Mouse (Mus musculus) T-helper 1 cell (primary cell): ENCODE data around the gene H3f3b.
"Not testable (repeated sequence)": the region's sequence is repeated elsewhere in the genome, so short reads cannot be mapped to it uniquely, and the experiment has no call there.

Source experiments
- in situ Hi-C: fragments of 300-600 bp; cut with MboI, MseI; formaldehyde crosslinking; loops from one replicate; pipeline ENCODE4 v1.15.1; 2025; ENCODE audit warnings: high pct_unique_total_duplicates

Gene H3f3b

DNA sequence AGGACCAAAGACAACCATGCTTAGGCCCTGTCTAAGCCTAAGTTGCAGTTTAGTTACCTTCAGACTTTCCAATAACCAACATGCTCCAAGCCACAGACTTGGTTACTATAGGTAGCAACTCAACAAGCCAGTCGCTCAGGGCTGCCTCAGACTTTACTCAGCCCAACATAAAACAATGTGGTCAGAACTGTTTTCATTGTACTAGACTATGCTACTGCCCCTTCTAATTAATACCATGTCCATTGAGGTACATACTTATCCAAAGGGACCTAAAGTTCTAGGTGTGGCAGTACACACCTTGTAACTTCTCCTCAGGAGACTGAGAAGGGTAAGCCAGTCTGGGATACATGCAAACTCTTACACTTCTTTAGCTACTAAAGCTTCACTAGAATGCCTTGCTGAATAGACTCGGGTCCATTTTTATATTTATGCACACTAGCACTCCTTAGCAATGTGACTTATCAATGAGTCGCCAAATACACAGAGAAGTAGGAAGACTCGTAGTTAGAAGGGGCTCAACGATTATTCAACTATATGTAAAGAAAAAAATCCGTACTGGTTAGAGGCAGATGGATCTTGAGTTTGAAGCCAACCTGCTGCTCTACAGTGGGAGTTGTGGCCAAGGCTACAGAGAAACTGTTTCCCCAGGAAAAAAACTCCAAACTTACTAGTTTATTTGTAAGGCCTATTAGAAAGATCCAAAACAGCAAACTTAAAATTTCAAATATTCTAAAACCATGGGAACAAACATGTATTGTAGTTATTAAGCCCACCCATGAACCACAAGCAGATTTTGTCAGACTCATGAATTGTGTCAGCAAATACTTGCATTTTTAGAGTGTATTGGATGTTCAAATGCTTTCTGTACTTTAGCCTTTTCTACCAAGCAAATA is 6.2 kb downstream of the H3f3b start:
- in situ Hi-C loops = no loop called here

DNA sequence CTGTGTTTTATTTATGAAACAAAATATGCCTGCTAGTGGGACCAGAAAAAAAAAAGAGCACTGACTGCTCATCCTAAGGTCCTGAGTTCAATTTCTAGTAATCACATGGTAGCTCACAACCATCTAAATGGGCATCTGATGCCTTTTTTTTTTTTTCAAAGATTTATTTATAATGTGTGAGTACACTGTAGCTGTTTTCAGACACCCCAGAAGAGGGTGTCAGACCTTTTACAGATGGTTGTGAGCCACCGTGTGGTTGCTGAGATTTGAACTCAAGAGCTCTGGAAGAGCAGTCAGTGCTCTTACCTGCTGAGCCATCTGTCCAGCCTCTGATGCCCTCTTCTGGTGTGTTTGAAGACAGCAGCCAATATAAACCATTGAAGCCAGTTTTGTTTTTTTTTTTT is 7.2 kb downstream of the H3f3b start:
- in situ Hi-C loops = no loop called here

DNA sequence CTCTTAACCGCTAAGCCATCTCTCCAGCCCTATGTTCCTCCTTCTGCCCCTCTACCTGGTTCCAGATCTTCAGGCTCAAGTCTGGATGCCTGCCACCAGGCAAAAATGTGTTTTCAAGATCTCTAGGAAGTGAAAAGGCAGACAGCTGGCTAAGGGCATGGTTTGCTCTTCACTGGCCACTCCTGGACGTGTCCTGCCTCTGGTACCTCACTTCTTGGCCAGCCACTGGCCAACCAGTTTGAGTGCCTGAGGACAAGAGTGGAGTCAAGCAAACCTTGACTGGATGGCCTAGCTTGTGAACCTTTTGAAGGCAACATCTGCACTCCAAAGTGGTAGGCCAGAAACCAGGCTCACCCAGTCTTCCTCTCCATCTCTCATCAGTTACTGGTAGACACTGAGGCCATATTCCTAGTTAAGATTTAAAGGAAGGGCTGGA is 7.8 kb downstream of the H3f3b start:
- in situ Hi-C loops = no loop called here

DNA sequence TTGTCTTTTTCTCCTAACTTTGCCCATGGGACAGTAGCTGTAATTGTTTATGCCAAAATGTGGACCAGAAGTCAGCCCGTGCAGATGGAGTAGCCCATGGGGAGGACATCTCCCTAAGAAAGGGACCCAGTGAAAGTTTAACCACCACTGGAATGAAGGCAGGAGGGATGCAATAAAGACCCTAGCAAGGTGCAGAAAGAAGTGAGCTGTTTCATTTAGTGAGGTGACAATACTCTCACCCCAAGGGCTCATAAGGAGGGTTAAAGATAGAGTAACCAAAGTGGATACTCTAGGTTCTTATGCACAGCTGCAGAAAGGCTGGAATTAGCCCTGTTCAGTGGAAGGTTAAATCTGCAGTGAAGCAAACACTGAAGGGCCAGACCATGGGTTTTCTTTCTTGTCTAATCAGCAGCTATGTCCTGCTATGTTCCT is 8.4 kb downstream of the H3f3b start:
- in situ Hi-C loops = no loop called here

DNA sequence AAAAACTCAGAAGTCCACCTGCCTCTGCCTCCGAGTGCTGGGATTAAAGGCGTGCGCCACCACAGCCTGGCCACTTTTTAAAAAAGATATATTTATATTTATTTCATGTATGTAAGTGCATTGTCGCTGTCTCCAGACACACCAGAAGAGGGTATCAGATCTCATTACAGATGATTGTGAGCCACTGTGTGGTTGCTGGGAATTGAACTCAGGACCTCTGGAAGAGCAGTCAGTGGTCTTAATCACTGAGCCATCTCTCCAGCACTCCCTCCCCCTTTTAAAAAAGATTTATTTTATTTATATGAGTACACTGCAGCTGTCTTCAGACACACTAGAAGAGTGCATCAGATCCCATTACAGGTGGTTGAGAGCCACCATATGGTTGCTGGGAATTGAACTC is 8.9 kb downstream of the H3f3b start:
- in situ Hi-C loops = not testable (repeated sequence)

DNA sequence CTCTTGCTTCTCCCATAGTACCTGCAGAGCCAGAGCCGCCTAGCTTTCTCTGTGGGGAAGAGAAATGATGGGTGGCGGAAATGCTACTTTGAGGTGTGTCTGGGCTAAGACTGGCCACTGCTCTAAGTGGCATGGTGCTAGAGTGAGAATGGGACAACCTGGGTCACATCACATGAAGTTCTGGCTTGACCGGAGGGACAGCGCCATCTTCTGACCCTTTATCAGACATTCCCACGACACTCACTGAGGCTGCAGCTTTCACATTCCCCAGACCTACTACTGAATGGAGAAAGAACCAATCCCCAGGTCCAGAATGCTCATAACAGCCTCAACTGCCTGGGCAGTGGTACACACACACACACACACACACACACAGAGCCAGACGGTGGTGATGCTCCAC is 9.7 kb downstream of the H3f3b start:
- in situ Hi-C loops = no loop called here

DNA sequence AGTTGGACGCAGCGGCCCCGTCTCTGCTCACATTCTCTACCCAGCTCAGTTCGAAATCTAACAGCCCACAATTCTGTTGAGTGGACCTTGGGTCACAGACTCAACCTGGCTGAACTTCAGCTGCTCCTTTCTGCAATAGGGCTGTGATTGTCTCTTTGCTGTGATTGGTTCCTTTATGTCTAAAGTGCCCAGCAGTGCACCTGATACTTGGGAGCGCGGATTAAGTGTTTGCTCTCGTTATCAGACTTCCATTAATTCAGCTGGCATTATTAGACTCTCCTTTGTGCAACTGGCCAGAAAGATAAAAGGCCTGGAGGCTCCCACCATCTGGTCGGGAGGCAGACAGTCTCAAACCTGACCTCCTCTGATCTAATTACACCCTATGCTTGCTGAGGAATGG is 12.9 kb downstream of the H3f3b start:
- in situ Hi-C loops = no loop called here

DNA sequence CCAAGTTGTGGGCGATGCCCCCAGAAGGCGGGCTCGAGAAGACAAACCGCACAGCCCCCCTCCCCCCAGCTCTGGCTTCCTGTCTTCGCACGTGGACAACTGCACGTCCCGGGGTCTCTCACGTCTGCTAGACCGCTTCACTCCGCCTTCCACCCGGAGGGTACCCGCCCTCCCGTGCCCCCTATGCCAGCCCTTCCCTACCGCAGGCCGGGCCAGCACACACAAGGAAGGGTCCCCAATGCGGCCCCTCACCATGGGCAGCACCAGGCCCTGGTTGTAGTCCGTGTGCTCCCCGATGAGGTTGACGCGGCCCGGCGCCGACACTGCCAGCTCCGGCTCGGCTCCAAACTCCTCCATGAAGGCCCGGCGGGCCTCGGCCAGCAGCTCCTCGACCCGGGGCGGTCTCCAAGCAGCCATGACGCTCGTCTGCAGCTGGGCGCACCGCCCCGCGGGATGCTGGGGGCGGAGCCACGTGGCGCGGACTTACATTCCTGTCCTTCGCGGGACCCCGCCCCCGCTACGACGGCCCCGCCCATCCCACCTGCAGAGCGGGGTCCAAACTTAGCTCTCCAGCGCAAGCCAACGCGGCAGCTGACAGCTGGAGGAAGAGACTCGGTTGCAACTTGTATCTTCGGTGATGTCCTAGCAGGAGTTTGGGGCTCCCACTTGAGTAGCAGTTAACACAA is 15.4 kb downstream of the H3f3b start, which contains the start of gene Galk1:
TSS of gene Galk1 (minus strand) at position 458 of the 686 bp plus-strand sequence.
- in situ Hi-C loops = no loop called here

DNA sequence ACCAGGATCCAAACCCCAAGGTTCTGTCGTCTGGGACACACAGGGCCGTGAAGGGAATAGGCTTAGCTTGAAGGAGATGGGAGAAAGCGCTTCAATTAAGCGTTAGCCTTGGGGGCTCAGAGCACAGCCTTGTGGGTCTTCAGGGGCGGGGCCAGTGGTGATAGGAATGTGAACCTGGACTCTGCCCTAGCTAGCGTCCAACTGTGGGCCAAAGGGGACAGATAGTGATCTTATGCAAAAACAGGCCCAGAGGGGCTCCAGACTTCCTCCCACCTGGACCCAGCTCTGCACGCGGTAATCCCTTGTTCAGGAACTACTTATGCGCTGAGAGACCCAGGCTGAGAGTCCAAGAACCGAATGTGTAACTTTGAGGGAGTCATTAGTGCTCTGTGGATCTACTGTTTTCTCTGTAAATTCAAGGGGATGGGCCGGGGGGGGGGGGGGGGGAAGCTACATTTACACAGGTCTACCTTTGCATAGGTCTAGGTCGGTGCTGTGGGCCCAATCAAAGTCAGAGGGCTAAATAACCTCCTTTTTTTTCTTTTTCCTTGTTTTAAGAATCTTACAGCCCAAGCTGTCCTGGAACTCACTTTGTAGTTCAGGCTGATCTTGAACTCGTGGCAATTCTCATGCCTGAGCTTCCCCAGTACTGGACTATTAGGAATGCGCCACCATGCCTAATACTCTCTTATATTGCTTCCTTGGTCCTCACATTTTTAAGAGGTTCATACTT is 16.1 kb downstream of the H3f3b start:
- in situ Hi-C loops = no loop called here

DNA sequence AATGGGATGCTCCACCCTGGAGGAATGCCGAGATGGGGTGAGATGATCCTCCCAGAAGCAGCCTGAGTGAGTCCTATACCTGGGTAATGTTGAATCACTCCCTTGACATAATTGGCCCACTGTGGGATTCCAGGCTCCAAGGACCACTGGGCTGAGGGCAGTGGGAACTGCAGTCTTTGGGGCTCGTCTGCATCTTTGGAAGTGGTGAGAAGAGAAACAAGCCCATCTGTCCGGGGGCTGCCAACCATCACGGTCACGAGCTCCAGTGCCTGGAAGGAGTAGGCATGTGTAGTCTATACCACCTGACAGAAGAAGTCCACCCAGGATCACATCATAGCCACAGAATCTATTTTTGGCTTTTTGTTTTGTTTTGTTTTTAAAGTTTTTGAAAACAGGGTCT is 16.8 kb downstream of the H3f3b start:
- in situ Hi-C loops = no loop called here

DNA sequence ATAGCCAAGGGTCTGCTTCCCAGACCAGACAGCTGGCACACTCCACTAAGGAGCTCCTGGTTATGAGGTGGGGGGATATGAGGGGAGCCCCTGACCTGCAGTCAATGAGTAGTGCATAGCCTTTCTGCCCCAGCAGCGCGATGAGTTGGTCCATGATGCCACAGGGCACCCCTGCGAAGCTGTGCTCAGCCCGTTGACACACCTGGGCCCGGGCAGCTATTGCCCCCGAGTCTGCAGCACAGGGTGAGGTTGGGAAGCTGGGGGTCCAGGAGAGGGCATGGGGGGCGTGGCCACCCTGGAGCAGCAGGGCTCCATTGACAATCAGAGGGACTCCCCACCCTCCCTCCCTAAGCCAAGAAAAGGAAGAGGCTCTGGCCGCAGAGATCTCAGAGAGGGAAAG is 17.6 kb downstream of the H3f3b start:
- in situ Hi-C loops = no loop called here

DNA sequence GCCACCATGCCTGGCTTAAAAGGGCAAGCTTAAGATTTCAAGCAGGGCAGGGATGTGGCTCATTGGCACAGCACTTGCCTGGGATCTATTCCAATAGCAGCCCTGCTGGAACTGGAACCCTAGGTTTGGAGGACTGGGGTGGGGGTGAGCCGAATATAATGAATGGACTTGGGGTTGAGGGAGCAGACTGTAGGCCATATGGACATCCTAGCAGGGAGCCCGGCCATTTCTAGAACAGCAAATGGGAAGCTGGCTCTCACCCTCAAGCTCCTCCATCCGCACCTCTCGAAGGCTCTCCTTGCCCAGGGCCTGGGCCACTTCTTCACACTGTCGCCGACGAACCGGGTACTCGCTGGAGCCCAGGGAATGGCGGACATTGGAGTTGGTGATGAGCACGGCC is 18.1 kb downstream of the H3f3b start:
- in situ Hi-C loops = no loop called here

DNA sequence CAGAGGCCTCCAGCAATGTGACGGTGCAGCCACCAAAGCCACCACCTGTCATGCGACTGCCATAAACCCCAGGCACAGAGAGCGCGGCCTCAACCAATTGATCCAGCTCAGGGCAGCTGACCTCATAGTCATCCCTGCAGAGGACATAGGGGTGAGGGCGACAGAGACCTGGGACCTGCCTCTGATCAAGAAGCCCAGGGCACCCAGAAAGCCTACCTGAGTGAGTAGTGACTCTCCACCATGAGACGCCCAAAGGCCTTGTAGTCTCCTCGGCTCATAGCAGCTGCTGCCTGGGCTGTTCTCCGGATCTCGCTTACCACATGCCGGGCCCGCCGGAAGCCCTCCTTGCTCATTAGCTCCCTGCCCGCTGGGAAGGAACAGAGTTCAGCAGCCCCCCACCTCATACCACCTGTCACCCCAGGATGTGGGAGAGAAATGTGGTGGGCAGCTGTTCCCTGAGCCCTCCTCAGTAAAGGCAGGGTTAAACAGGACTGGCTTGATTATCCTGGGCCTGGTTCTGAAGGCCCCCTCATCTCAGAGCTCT is 18.9 kb downstream of the H3f3b start:
- in situ Hi-C loops = no loop called here

DNA sequence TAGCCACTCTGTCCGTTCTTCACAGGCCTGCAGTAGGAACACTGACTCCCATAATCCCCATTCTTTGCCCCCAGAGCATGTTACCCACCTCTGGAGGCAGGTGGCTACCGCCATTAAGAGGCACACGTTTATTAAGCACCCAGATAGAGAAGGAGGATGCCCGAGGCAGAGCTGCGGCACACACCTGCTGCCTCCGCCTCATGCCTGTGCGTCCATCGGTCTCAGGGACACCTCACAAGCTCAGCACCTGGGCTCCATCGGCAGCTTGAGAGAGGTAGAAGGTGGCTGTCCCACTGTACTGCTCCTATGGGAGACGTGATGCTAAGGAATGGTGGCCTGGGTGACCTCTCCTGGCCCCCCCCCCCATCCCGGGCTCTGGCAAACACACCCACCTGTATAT is 19.4 kb downstream of the H3f3b start:
- in situ Hi-C loops = no loop called here

DNA sequence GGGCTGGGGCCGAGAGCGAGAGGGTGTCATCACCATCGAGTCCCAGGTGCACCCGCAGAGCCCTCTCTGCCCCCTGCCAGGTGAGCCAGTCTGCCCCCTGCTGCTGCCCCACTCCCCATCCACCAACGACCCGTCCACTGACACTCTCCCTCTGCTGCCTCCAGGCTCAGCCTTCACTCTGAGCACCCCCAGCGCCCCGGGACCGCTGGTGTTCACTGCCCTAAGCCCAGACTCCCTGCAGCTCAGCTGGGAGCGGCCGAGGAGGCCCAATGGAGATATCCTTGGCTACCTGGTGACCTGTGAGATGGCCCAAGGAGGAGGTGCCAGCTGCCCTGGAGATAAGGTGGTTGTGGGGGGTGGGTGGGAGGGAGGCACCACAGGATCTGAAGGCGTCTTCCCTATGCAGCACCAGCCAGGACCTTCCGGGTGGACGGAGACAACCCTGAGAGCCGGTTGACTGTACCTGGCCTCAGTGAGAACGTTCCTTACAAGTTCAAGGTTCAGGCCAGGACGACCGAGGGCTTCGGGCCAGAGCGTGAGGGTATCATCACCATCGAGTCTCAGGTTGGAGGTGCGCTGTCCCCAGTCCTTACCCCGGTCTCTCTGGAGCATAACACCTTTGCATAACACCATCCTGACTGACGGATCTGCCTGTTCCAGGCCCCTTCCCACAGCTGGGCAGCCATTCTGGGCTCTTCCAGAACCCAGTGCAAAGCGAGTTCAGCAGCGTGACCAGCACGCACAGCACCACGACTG is 20.5 kb downstream of the H3f3b start:
- in situ Hi-C loops = no loop called here

DNA sequence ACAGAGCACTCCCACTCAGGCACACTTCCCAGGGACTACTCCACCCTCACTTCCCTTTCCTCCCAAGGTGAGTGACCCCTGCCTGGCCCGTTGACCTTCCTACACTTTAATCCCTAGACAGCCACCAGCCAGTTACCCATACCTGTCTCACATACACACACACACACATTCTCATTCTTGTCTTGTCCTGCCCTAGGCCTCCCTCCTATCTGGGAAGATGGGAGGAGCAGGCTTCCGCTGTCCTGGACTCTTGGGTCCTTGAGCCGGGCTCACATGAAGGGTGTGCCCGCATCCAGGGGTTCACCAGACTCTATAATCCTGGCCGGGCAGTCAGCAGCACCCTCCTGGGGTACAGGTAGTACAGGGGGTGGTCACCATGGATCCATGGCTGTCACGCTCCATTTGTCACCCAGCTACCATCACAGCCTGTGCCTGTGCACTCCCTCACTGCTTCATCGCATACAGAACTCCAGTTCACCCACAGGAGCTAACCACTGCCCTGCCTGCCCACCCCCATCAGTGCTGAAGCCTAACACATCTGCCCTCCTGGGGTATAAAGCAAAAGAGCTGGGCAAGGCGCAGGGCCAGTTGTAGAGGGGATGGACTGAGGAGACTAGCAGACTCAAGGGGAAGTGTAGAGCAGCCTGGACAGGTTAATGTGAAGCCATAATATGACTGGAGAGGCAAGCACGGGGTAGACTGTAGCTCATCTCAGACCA is 21.9 kb downstream of the H3f3b start:
- in situ Hi-C loops = no loop called here

DNA sequence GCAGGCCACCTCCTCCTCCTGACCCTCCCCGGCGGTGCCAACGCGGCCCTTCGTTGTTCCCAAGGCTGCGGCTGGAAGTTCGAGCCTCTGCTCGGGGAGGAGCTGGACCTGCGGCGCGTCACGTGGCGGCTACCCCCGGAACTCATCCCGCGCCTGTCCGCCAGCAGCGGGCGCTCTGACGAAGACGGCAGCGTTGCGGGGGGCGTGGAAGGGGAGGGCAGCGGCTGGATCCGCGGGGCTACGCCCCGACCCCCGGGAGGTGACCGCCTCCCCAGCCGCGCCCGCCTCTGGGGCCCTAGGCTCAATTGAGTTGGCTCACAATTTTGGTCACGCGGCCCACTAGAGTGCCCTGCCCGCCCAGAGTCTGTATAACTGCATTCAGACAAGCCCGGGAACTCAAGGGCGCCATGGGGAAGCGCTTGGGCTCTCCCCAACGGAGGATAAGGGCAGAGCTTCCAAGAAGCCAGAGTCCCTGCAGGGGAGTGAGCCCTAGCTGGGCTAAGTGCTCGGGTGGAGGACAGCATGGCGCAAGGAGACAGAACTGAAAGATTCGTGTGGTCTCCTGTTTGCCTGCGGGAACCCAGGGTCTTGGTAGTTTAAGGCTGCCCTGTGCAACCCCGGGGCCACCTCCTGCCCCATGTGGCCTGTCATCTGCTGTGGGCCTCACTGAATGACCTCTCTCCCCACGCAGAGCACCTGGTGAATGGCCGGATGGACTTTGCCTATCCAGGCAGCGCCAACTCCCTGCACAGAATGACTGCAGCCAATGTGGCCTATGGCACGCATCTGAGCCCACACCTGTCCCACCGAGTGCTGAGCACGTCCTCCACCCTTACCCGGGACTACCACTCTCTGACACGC is 22.7 kb downstream of the H3f3b start:
- in situ Hi-C loops = loop anchor here (5.0 kb wide), 1 partner anchor 63 kb away; no protein-coding TSS in a partner anchor

DNA sequence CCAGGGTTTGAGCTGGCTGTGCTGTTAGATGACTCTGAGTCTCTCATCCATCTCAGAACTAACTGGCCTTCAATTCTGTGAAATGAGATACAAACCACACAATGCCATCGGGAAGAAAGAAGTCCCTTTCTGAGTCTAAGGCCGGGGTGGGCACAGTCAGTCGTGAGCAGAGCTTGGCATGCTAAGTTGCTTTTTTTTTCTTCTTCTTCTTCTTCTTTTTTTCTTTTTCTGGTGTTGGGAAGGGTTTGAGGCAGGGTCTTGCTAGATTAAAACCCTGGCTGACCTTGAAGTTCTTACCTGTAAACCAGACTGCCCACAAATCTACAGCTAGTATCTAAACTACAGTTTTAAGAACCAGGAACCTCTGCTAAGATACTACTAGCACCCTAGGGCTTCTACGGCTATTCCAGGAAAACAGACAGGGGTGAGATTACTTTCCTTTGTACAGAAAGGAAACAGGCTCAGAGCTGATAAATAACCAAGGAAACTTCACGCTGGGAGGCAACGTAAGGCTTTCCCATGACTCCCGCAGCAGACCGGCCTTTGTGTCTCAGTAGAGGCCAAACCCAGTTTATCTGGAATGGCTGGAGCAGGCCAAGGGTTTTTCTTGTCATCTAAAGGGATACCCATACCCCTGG is 23.5 kb downstream of the H3f3b start:
- in situ Hi-C loops = loop anchor here (5.0 kb wide), 1 partner anchor 62 kb away; no protein-coding TSS in a partner anchor

DNA sequence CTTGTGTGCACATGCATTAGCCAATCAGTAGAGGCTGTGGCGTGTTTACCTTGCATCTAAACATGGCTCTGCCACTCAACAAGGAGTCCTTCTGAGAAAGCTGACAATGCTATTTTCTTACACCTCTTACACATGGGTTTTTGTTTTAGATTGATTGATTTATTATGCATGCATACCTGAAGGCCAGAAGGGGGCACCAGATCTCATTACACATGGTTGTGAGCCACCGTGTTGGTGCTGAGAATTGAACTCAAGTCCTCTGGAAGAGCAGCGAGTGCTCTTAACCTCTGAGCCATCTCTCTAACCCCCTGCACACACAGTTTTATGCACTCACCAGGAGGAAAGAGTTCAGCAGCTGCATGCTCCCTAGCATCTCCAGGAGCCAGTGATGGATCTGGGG is 24.9 kb downstream of the H3f3b start:
- in situ Hi-C loops = loop anchor here (5.0 kb wide), 1 partner anchor 61 kb away; no protein-coding TSS in a partner anchor
